Comparison of ENCODE assay signal across 17 mouse cellular contexts in the genomic region with DNA sequence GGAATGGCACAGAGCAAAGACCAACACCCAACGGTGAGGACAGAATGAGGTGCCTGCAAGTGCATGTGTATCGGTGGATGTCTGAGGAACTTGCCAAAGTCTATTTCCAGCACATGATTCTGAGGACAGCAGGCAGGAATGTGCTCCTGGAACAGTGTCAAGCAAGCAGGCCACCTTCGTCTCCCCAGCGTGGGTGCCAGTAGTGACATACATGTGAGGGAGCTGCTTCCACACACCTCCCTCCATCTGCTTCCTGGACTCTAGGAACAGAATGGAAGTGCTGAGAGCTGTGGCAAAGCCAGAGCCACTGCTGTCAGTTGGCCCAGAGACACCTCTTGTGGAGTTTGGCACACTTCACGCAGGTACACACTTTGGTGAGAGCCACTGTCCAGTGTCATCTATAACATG.
DNase-seq lines count a peak whose midpoint lies in the region; ATAC-seq and TF ChIP-seq lines count a peak whose summit lies in the region.
"Had no signal": no experiment of that assay in that cellular context is flagged by ENCODE, and none has a peak within 500 bp of the region (broad histone marks: within the 10 kb centered on the region; RNA-seq: fewer than 3 reads in every experiment).

No protein-coding gene starts in this region.

- peak; percentile 16 for DNase-seq in liver, adult 2 months (ENCODE audit: extremely low read depth, low read depth, low spot score)
- no peak for DNase-seq in liver, postnatal 0 days
- peak; percentile 96 to 97 for DNase-seq in cerebellum, postnatal 10 days
- DNase-seq in left cerebral cortex, postnatal 36 days (ENCODE audit: low spot score in 2 of 2), result peak; percentile 66 to 69
- no peak for DNase-seq in lung, postnatal 36 days
- no peak for DNase-seq in thymus, postnatal 25 days
- DNase-seq in thymus, postnatal 14 days, result no peak

- H3K36me3 ChIP-seq in liver, adult 2 months (ENCODE audit: control insufficient read depth, insufficient read depth, low read length), result no peaks in the 10 kb centered on the region
- H3K36me3 ChIP-seq in liver, postnatal 0 days (replicated peaks; ENCODE audit: insufficient read depth, low read length), result no peaks in the 10 kb centered on the region
- no peaks in the 10 kb centered on the region for H3K36me3 ChIP-seq in heart, embryonic 15.5 days
- H3K36me3 ChIP-seq: embryonic facial prominence, embryonic 12.5 days; forebrain, embryonic 15.5 days; hindbrain, embryonic 15.5 days; limb, embryonic 12.5 days; lung, embryonic 15.5 days; midbrain, embryonic 13.5 days; neural tube, embryonic 12.5 days had no signal

- intact Hi-C loops in left cerebral cortex, postnatal 36 days (cut with DNase I), result no loop called here

- no peaks in the 10 kb centered on the region for H3K27me3 ChIP-seq in liver, adult 2 months (ENCODE audit: control insufficient read depth, insufficient read depth, low read length)
- H3K27me3 ChIP-seq in liver, postnatal 0 days (ENCODE audit: insufficient read depth, low read length), result no peaks in the 10 kb centered on the region
- H3K27me3 ChIP-seq in heart, embryonic 15.5 days, result no peaks in the 10 kb centered on the region
- H3K27me3 ChIP-seq: CH12.LX; embryonic facial prominence, embryonic 12.5 days; forebrain, embryonic 15.5 days; hindbrain, embryonic 15.5 days; limb, embryonic 12.5 days; lung, embryonic 15.5 days; midbrain, embryonic 13.5 days; neural tube, embryonic 12.5 days had no signal

- WGBS in liver, adult 2 months, result 89% methylated on average over 5 of the region's 5 CpGs
- WGBS in liver, postnatal 0 days (ENCODE audit: insufficient replicate concordance), result 77% methylated on average over 5 of the region's 5 CpGs
- 38% methylated on average over 5 of the region's 5 CpGs for WGBS in heart, embryonic 15.5 days

- no peak overlapping the region for H3K4me2 ChIP-seq in liver, postnatal 0 days (ENCODE audit: low read depth, low read length)
- H3K4me2 ChIP-seq in heart, embryonic 15.5 days, result no peak overlapping the region
- H3K4me2 ChIP-seq: embryonic facial prominence, embryonic 12.5 days; forebrain, embryonic 15.5 days; hindbrain, embryonic 15.5 days; limb, embryonic 12.5 days; lung, embryonic 15.5 days; midbrain, embryonic 13.5 days; neural tube, embryonic 12.5 days had no signal

- no peak for TF ChIP-seq POLR2A in liver, adult 2 months (IDR thresholded peaks at IDR 0.05; ENCODE audit: extremely low read depth, insufficient read depth, low read length)

- no peak overlapping the region for H3K9ac ChIP-seq in liver, adult 2 months (ENCODE audit: low read depth, low read length)
- H3K9ac ChIP-seq in liver, postnatal 0 days (replicated peaks), result no peak overlapping the region
- no peak overlapping the region for H3K9ac ChIP-seq in heart, embryonic 15.5 days
- H3K9ac ChIP-seq: embryonic facial prominence, embryonic 12.5 days; forebrain, embryonic 15.5 days; hindbrain, embryonic 15.5 days; limb, embryonic 12.5 days; lung, embryonic 15.5 days; midbrain, embryonic 13.5 days; neural tube, embryonic 12.5 days had no signal

- ATAC-seq in liver, postnatal 0 days, result no peak
- ATAC-seq in heart, embryonic 15.5 days (replicated peaks; ENCODE audit: insufficient number of reproducible peaks, insufficient read depth, low FRiP score, low read depth), result peak; percentile 88
- ATAC-seq: forebrain, embryonic 15.5 days; midbrain, embryonic 13.5 days had no signal

- H3K27ac ChIP-seq in liver, adult 2 months (replicated peaks; ENCODE audit: insufficient read depth, low read depth, low read length), result no peak overlapping the region
- H3K27ac ChIP-seq in liver, postnatal 0 days (ENCODE audit: low read depth), result no peak overlapping the region
- H3K27ac ChIP-seq in heart, embryonic 15.5 days, result peak overlapping the region; percentile 84
- H3K27ac ChIP-seq: embryonic facial prominence, embryonic 12.5 days; forebrain, embryonic 15.5 days; hindbrain, embryonic 15.5 days; kidney, postnatal 0 days; limb, embryonic 12.5 days; lung, embryonic 15.5 days; midbrain, embryonic 13.5 days; neural tube, embryonic 12.5 days had no signal

- no peak for TF ChIP-seq EP300 in liver, postnatal 0 days (IDR thresholded peaks at IDR 0.05; ENCODE audit: low read depth)

- TF ChIP-seq CTCF in liver, adult 2 months (IDR thresholded peaks at IDR 0.05; ENCODE audit: low read depth, low read length), result no peak
- no peak for TF ChIP-seq CTCF in liver, postnatal 0 days (IDR thresholded peaks at IDR 0.05; ENCODE audit: low read depth)

- H3K4me1 ChIP-seq in liver, adult 2 months (ENCODE audit: control insufficient read depth, insufficient read depth, low read length), result no peaks in the 10 kb centered on the region
- no peaks in the 10 kb centered on the region for H3K4me1 ChIP-seq in liver, postnatal 0 days (ENCODE audit: insufficient read depth)
- H3K4me1 ChIP-seq in heart, embryonic 15.5 days (replicated peaks), result peaks cover 12% of the 10 kb centered on the region
- H3K4me1 ChIP-seq: embryonic facial prominence, embryonic 12.5 days; forebrain, embryonic 15.5 days; hindbrain, embryonic 15.5 days; limb, embryonic 12.5 days; lung, embryonic 15.5 days; midbrain, embryonic 13.5 days; neural tube, embryonic 12.5 days had no signal

- H3K79me2 ChIP-seq in liver, adult 2 months (ENCODE audit: control insufficient read depth, insufficient read depth, low read length), result no peaks in the 10 kb centered on the region

- no peak overlapping the region for H3K4me3 ChIP-seq in liver, adult 2 months (ENCODE audit: insufficient read depth, low read depth, low read length)
- H3K4me3 ChIP-seq in liver, postnatal 0 days (ENCODE audit: low read depth, low read length), result no peak overlapping the region
- no peak overlapping the region for H3K4me3 ChIP-seq in heart, embryonic 15.5 days
- H3K4me3 ChIP-seq: embryonic facial prominence, embryonic 12.5 days; forebrain, embryonic 15.5 days; hindbrain, embryonic 15.5 days; limb, embryonic 12.5 days; lung, embryonic 15.5 days; midbrain, embryonic 13.5 days; neural tube, embryonic 12.5 days had no signal

- no peaks in the 10 kb centered on the region for H3K9me3 ChIP-seq in liver, postnatal 0 days (ENCODE audit: low read length)
- no peaks in the 10 kb centered on the region for H3K9me3 ChIP-seq in heart, embryonic 15.5 days (replicated peaks)
- H3K9me3 ChIP-seq: embryonic facial prominence, embryonic 12.5 days; forebrain, embryonic 15.5 days; hindbrain, embryonic 15.5 days; limb, embryonic 12.5 days; lung, embryonic 15.5 days; midbrain, embryonic 13.5 days; neural tube, embryonic 12.5 days had no signal

Comparison
In these comparisons a context has a peak if more than half of its experiments do, and no peak if none do; other contexts are left out.
1. DNase-seq: peak in liver, adult 2 months (single experiment), cerebellum, postnatal 10 days (2 of 2) and left cerebral cortex, postnatal 36 days (2 of 2); none in liver, postnatal 0 days (single experiment), lung, postnatal 36 days (single experiment), thymus, postnatal 25 days (single experiment) and thymus, postnatal 14 days (single experiment).